Mouse (Mus musculus) hindlimb bud, embryonic 11.5 days (tissue): ENCODE measurements around the gene Nat8f2.
"Not testable (repeated sequence)": the region's sequence is repeated elsewhere in the genome, so short reads cannot be mapped to it uniquely, and the experiment has no call there.

Source experiments
- DNase-seq: peaks from one replicate; pipeline ENCODE4 v3.0.0-alpha.2; 2012; ENCODE audit warnings: low read depth, low spot score; ENCODE audit errors: extremely low spot score

Gene Nat8f2

DNA sequence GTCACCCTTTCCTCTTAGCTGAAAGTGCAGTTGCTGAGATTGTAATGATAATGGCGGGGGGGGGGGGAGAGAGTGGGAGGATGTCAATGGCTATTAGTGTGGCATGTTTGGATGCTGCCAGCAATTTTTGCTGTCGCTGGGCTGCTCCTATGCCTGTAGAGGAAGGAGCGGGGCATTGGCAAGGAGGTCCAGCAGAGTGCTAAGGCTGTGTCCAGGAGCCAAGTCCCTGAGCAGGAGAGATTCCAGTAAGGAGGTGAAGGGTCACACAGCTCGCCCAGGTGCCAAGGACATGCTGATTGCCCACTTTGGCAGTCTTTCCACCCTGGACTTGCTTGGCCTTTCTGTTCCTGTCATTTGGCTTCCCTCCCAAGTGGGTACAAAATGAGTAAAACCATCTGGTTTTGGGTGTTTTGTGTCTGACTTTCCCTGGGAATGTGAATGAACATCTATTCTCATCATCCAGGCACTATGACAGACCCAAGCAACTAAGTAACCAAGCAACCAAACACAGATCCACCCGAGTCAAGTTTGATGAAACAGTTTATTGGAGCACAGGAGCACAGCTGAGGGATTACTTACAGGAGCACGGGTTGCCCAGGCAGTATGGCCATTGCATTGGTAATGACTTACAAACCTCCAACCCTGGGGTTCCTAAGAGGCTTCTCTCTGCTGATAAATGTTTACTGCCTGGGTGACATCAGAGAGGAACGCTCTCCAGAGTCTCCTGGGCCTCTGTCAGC, 3.9 kb downstream of the Nat8f2 start:
- not testable (repeated sequence) for DNase-seq

DNA sequence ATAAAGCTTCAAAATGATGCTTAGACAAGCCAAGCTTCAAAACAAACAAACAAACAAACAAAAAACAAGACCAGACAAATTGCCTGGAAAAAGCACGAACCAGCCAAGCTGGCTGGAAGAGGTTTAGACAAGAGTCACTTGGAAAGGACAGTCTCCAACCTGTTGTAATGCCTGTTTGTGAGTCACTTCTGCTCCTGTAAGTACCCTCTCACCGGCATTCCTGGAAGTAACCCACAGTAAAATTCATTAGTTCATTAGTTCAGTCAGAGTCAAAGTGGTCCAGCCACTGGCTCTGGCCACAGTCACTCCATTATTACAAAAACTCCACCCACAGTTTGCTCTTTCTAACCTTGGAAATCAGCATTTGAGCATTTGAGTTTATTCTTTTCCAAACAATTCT, 5.1 kb downstream of the Nat8f2 start:
- DNase-seq = no peak

DNA sequence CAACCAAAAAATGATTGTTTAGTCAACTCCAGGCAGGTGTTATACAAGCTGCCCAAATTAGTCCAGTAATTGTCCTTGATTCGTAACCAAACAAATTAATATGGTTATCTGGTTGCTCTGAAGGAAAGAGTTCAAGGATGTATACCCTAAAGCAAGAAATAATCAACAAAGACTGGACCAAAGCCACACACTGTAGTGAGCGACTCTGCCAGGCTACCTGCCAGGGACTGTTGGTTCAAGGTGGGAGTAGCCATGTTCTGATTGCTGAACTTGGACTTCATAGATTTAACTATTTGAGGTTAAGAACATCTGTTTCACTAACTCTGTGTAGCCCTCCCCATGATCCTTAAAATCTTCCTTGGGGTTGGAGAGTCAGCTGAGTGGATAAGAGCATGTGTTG, 5.8 kb downstream of the Nat8f2 start:
- no peak for DNase-seq

DNA sequence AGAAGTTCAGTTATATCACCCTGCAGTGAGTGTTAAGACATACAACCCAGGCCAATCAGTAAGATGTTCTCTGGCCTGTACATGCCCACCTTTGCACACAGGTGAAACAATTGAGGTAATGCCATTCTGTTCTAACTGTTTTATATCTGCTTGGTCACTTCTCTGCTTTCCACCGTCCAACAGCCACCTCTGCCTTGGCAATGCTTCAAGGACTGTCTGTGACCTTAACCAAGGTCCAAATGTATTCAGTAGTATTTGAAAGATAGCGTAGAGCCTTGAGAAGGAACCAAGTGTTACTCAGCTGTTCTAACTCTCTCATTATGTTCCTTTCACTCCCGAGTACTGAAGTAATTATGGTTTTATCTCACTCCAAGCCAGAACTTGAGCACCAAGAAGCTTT, 6.4 kb downstream of the Nat8f2 start:
- no peak for DNase-seq

DNA sequence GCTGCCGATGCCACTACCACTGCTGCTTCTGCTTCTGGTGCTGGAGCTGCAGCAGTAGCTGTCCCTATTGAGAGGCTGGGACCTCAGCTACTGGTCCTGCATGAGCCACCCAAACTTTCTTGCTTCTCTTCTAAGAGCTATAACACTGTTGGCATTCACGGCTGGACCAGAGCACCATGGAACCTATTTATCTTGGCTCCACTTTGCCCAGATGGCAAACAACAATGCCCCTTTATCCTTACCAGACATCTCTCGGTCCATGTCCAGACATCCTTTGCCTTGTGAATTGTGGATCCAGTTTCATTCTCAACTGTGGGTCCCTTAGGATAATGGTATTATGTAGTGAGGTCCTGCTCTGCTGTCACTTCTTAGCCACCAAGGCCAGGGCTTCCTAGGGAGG, 7.7 kb downstream of the Nat8f2 start:
- no peak for DNase-seq

DNA sequence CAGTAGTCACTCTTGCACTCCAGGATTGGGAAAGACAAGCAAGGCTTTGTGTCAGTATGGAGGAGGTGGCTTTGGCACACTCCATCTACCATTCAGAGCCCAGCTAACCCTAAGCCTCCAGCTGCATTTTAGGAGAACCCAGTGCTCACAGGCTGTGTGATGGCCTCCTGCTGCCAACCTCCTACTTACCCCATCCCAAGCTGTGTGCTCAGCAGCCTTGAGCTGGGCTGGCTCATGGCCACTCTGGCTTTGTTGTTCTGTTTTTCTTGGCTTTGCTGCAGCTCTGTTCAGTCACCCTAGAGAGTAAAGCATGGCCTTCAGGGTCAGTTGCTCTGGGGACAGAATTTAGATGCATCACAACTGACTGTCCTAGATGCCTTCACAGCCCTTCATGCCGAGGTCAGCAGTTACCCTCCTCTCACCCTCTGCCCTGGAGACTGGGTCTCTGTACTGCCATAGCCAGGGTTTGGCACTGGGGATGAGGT, 12.7 kb downstream of the Nat8f2 start:
- no peak for DNase-seq

DNA sequence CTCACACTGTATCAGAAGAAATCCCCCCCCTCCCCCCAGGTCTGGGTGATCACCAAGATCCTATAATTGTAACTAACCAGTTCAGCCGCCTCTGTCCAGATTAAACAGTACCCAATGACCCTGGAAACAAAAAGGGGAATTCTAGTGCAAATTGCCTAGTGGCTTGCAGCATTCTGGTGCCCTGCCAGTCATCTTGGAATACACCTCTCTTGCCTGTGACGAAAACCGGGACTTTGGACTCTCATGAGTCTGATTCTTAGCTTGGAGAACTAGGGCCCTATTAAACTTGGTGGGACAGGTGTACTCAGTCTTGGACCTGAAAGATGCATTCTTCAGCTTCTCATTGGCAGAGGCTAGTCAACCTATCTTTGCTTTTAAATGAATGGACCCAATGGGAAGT, 15.5 kb downstream of the Nat8f2 start:
- no peak for DNase-seq

DNA sequence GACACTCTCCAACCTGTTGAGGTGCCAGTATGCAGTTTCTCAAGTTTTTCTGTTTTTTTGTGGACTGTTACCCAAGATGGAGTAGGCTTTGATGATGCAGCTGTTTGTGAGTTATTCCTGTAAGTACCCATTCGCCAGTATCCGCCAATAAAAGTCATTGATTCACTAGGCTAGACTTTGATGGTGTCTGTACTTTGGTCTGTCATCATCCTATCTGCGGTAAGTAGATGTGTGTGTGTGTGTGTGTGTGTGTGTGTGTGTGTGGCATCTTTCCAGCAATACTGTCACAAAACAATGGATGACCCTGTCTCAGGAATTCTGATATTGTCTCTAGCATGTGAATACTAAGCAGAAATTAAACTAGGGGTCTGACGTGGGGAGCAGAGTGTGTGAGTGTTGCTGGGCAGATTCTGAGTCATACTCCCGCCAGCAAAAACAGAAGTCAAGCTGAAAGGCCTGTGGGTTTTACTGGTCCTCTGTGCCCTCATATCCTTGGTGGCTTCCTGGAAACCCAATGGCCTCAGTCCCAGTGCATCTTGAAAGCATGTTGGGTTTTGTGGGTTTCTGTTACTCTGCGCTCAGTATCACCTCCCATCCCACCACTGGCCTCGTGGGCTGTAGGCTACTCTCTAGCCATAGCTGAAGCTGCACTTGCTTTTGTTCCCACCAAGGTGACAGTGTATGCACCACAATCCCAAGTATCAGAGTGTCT, 17.7 kb downstream of the Nat8f2 start:
- no peak for DNase-seq

DNA sequence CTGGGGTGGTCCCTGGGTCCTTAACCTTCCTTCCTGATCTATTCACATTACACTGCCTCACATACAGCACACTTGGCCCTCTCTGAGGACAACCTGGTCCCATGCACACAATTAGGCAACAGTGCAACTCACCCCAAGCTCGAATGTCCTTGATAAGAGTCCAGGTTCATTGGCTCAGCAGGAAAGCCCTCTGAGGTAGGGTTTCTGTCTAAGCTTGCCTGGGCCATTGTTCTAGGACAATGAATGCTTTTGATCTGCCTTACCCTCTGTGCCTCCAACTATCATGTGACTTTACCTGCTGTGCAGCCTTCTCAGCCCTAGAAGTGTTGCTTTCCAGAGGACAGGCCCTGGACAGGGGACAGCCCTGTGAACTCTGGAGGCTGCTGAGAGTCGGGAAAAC, 19.7 kb downstream of the Nat8f2 start:
- DNase-seq = no peak

DNA sequence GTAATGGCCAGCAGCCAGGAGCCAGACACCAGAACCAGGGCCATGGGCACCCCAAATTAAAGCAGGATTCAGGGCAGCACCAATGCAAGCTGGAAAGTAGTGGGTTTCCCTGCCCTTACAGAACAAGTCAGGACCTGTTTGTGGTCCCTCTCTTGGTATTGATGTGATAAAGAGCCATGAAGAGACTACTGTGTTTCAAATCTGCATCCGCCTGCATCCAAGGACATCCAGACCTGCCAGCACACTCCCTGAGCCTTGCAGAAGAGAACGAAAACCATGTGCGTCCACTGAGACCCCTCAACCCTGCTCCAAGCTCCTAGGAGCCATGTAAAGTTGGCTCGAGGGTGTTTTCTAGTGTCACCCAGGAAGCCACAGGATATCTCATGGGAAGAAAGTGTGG, 20.8 kb downstream of the Nat8f2 start:
- DNase-seq = no peak

DNA sequence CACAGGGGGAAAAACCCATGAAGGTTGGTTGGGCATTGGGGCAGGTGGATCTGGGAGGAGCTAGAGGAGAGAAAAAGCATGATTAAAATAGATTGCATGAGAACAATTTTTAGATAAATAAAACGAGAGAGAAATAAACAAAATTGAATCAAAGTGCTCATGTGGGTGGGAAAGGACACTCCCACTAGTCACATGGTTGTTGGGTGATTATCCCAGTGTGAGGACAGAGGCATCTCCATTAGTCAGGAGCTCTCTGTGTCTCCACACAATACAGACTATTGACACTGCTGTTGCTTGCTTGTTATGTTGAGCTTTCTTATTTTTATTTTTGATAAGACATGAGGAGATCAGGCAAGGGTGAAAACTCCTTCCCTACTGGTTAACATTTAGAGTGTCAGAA, 22.0 kb downstream of the Nat8f2 start:
- no peak for DNase-seq

DNA sequence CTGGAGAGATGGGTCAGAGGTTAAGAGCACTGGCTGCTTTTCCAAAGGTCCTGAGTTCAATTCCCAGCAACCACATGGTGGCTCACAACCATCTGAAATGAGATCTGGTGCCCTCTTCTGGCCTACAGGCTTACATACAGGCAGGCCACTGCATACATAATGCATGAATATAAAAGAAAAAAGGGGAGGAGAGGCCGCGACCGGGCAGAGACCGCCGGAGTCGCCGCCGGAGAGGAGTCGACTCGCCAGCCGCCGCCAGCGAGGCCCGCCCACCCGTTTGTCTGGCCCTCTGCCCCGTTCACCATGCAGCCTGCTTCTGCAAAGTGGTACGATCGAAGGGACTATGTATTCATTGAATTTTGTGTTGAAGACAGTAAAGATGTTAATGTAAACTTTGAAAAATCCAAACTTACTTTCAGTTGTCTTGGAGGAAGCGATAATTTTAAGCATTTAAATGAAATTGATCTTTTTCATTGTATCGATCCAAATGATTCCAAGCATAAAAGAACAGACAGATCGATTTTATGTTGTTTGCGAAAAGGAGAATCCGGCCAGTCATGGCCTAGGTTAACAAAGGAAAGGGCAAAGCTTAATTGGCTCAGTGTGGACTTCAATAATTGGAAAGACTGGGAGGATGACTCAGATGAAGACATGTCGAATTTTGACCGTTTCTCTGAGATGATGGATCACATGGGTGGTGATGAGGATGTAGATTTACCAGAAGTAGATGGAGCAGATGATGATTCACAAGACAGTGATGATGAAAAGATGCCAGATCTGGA, 25.1 kb downstream of the Nat8f2 start:
- not testable (repeated sequence) for DNase-seq

DNA sequence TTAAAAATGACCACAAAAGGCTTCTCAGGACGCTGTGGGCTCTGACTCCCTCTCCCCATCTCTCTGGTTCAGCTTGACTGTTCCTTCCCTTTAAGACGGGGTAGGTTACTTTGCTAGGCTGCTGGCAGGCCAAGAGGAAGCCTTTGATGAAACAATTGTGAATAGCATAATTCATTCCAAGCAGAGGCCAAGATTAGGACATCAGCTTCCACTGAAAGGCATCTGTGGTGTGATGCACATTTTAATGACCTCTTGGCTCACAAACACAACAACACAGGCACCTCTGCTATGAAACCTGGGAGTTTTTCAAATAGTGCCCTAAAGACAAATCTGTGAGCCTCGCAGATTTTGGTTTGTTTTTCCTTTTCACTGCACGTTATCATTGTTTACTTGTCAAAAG, 29.0 kb downstream of the Nat8f2 start:
- no peak for DNase-seq

DNA sequence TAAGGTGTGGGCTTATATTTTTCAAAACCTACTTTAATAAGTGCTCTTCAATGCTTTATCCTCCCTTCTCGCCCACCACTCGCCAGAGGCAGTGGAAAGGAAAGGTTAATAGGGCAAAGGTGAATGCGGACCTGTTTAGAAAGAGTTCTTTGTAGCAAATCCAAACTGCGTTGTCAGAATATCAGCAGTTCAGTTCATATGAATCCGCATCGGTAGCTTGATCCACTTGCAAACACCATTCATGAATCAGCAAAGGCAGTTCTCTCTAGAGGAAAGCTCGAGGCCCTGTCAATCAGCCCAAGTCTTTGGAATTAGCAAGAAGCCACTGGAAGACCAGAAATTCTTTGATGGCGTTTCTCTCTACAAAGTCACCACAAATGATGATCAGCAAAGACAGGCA, 30.3 kb downstream of the Nat8f2 start:
- no peak for DNase-seq

DNA sequence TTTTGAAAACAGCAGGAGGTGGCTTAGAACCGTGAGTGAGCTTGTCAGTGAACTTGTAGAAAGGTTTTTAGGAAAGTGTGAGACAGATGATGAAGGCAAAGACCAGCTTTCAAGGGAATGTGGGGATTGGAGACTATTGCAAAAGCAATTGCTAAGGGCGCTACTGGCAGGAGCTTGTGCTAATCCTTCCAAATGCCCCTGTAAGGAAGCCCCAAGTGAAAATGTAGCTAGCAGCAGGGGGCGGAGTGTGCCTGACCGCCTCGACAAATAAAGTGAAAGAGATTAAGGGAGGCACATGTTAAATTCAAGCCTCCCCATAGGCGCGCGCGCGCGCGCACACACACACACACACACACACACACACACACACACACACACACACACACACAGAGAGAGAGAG, 31.7 kb downstream of the Nat8f2 start:
- DNase-seq = not testable (repeated sequence)

DNA sequence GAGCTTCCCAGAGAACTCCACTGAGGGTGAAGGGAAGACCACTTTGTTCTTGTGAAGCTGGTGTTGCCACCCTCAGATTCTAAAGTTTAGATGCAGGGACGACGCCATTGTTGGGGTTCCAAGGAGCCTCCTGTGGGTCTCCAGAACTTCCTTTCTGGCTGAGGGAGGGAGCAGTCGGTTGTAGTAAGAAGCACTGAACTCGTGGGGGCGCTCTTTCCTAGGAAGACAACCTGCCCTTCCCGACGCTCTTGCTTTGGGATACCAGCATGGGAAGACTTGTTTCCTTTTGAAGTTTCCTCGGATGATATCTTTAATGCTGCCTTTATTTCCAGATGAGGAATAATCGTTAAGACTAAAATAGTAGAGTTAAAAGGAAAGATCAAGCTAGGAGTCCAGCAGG, 32.1 kb downstream of the Nat8f2 start:
- not testable (repeated sequence) for DNase-seq

DNA sequence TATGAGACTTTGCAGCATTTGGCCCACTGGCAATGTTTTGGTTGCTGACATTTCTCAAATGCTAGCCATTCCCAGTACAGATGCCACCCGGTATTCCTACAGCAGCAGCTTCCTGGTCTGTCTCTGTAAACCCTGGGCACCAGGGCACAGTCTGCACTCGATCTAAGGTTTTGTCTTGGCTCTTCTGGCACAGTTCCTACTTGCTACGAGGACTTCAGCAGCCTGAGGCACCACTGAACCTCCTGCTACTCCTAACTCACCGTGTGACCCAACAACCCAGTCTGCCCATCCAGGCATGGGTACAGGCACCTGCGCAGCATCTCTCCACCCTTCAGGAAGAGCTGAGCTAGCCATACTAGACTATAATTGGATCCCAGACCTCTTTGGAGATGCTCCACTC, 32.9 kb downstream of the Nat8f2 start:
- not testable (repeated sequence) for DNase-seq

DNA sequence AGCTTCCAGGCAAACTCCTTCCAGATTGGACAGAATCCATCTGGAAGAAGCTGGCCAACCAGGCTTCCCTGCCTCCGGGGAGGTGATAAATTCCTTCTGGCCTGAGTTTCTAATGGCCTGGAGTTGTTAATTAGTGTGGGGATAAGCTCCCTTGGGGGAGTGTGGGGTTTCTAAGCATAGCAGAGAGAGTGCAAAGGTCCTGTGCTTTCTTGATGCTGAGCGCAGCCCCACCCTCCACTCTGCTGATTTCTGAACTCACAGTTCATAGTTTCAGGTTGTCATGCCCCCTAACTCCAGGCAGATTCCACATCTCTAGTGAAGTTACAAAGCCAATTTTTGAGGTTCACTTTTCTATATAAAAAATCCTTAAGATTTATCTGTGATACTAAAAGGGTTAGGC, 33.9 kb downstream of the Nat8f2 start:
- DNase-seq = not testable (repeated sequence)

DNA sequence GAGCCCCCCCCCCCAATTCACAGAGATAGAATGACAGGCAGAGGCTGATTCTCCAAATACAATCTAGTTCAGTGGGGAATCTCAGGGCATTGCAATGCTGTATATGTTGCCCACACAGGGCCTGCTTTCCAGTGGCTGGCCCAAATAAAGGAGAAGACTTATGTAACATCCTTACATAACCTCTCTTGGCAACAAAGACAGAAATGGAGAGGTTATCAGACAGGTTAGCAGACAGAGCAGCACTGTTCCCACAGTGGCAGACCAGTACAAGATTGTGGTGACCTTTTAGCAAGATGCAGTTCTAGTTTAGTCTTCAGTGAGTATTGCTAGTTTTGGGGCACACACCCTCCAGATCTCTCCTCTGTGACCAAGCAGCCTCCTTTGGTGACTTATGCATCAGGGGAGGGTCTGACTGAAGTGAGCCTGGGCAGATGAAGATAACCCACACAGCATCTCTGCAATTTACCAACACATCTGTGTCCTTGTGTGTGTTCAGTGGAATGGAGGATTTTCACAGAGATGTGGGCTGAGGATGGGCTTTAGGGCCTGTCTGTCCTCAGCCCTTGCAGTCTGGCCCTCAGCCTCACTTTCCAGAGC, 34.4 kb downstream of the Nat8f2 start:
- not testable (repeated sequence) for DNase-seq

DNA sequence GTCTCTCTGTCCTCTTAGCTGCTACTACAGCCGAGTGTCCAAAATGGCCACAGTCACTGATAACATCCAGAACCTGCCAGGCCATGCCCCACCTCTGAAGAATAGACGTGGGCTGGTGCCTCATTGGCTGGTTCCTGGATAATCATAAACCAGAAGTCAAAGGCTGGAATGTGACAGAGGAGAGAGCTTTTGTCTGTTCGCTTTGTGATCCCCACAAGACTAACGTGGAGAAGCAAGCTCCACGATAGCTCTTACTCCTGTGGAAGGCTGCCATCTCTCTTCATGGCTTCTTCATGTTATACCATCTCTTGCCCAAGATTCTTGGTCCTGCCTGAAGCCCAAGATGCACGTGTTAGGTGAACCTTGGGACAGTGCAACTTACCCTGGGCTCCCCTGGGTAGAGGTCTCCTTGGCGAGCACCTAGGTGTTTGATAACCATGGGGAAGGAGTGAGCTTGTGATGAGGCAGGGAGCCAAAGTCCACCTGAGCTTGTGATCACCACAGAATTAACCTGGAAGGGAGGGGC, 37.1 kb downstream of the Nat8f2 start, which contains the start of gene Nat8:
Gene Nat8 (minus strand): TSS at position 287 of the 526 bp plus-strand sequence.
- DNase-seq = no peak

DNA sequence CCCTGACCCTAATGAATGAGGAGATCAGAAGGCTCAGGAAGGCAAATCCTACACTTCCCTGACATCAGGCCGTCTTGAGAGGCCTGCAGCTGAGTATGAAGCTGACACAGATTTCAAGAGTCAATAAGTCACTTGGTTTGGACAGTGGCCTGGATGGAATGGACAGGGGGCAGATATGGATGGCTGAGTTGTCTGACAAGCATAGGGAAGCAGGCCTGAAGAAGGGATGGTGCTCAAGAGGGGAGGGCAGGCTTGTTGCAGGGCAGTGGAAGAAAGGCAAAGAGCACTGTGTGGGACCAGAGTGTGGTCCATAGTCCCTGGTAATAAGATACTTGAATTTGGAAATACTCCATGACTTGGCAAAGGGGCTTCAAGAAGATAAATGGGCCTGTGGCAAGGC, 39.5 kb downstream of the Nat8f2 start:
- no peak for DNase-seq
